Mouse (Mus musculus): ENCODE results near the gene Phrf1.

Gene Phrf1

DNA sequence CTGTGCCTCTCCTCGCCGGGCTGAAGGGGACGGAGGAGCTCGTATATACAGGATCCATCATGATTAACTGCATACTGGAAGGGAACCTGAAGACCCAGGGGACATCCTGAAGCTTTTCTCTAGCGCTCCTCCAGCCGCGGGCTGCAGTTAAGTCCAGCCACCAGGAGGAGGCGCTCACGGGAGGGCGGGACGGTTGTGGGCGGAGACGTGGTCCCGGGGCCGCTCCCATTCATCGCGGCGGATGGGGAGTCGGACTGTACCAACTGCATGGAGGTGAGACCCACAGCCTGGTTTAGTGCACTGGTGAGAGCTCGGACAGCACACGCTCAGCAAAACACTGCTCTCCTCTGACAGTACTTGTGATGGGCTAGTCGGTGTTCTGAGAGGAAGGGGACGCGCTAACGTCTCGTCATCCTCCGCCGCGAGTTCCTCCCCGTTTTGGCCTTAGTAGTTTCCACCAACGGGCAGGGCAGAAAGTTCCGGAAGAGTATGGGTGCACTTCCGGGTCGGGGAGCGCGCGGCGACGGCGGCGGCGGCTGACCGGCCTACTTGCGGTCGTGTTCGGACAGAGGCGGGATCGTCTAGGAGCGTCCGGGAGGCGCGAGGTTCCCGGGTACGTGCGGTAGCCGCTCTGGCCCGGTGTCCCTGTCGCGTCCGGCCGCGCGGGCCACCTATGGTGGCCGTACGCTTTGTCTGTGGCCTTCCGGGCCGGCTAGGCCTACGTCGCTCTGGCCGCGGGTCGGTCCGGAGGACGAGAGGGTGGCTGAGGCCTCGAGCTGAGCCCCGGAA is at the start of gene Phrf1:
Gene Phrf1 (plus strand): TSS at position 506 of the 789 bp plus-strand sequence.
- DNase-seq (ENCODE audit: low spot score), result peak; percentile 91

DNA sequence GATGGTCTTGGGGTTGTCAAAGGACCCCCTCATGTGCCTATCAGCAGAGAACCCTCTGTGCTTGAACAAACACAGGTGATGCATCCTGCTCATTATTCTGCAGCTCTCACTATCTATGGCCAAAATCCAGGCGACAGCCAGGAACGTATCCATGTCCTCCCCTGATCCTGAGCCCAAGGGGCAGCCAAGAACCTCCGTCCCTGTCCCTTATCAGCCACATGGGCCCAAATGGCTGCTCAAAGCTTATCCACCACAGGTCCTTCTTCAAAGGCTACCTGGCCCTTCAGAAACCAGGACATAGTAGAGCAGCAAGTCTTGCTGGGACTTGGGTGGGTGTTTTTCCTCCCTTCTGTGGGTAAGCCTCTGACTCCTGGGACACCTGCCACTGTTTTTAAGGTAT is 40.4 kb upstream of the Phrf1 start:
- no peak for DNase-seq (ENCODE audit: low spot score)

DNA sequence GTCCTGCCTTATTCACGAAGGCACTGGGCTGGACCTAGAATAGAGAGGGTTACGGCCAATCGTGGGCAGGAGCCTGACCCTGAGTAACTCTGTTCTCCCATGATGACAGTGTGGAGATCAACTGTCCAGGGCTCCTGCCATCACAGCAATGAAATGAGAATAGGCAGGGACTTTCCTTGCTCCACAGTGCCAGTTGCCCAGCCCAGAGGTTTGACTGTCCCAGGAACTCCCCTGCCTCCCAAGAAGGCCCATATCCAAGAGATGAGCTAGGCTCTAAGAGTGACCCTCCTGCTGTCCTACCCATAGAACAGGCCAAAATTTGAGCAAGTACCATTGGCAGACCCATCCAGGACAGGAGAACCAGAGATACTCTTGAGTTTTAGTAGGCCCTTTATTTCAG is 39.9 kb upstream of the Phrf1 start:
- DNase-seq (ENCODE audit: low spot score), result no peak

DNA sequence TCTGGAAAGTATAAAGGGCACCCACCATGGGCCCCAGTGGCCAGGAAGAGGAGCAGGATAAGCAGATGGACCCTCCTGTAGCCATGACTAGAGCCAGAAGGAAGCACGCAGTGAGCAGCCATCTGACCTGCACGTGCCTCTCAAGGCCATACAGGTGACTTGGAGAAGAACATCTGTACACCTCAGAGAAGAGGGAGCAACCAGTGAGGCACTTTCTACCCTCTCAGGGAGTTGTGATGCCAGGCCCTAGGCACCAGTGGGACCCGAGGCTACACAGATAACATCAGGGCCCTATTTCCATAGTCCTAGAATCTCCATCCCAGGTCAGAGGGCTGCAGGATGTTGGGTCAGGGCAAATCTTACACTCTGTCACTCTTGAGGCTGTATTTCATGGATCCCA is 38.4 kb upstream of the Phrf1 start:
- DNase-seq (ENCODE audit: low spot score), result no peak

DNA sequence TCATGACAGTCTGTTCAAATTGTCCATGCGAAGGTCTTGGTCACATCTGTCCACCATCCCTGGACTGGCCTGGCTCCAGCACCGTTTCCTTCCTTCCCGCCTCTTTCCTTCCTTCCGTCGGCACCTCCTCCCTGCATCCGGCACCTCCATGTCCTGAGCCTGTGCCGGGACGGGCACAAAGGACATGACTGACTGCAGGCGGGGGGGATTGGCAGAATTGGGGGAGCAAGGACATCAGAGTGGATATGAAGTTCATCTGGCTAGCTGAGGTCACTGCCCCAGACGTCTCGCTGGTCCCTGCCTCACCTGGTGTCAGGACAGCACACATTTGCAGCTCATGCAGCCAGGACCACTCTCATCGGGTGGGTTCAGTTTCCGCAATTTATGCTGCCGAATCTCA is 37.5 kb upstream of the Phrf1 start:
- no peak for DNase-seq (ENCODE audit: low spot score)

DNA sequence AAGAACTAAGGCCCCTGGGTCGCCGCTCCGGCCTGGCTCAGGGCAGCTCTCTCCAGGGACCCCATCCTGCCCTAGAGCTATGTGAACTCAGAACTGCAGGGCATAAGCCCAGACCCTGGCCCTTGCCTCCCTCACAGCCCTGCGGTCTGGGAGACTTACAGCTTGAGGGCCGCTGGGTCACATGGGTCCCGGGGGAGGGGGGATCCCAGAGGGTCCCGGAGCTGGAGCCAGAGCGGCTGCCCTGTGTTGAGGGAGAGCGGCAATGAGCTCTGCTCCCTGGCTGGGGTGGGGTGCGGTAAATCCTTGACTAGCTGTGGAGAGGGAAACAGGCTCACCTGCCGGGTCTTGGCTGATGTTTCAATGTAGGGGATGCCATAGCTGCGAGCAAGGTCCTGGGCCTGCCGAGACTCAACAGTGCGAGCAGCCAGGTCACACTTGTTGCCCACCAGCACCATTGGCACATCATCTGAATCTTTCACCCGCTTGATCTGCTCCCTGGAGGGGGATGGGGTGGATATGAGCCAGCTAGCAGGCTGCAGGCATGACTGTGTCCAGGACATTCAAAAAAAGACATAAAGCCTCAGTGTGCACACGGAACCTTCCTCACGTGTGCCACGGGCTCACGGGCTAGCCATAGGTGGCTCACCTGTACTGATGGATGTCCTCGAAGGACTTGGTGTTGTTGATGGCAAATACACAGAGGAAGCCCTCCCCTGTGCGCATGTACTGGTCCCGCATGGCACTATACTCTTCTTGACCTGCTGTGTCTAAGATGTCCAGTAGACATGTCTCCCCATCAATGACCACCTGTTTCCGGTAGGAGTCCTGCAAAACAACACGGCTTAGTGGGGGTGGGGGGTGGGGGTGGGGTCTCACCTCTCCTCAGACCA is 36.5 kb upstream of the Phrf1 start:
- no peak for DNase-seq (ENCODE audit: low spot score)

DNA sequence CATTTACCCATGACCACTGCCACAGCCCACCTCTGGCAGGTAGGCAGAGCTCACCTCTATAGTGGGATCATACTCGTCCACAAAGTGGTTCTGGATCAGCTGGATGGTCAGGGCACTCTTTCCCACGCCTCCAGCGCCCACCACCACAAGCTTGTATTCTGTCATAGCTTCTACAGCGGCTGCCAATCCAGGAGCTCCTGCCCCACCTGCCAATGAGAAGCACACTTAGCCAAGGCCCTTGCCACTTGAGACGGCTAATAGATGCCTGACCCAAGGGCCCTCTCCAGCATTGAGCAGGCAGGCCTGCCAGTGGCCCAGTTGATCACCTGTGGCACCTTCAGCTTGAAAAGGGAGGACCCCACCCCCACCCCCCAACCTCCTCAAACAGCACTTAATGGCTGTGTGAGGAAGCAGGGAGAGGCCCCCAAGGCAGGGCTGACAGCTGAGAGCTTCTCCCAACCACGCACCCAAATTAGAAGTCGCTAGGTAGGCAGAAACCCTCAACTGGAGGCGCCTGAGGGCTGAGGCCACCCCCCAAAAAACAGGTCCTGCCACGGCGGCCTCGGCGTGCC is 35.7 kb upstream of the Phrf1 start:
- no peak for DNase-seq (ENCODE audit: low spot score)

DNA sequence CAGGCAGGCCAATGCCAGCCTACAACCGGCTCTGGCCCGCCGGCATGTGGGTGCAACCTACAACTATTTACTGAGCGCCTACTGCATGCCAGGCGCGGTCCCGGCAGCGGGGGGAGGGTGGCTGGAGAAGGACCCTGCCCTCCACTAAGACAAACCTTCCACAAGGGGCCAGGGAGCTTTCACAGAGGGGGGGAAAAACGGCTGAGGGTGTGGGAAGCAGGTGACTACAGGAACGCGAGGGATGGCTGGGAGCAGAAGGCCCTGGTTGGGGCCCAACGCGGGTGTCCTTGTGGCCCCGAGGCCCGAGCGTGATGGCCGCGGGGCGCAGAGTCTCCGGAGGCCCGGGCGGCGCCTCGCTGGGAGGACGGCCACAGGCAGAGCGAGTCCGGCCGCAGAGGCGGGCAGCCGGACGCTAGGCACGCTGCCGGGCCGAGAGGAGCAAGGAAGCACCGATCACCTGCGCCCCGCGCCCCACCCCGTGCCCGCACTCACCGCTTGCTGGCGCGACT is 35.2 kb upstream of the Phrf1 start:
- DNase-seq (ENCODE audit: low spot score), result peak; percentile 51

DNA sequence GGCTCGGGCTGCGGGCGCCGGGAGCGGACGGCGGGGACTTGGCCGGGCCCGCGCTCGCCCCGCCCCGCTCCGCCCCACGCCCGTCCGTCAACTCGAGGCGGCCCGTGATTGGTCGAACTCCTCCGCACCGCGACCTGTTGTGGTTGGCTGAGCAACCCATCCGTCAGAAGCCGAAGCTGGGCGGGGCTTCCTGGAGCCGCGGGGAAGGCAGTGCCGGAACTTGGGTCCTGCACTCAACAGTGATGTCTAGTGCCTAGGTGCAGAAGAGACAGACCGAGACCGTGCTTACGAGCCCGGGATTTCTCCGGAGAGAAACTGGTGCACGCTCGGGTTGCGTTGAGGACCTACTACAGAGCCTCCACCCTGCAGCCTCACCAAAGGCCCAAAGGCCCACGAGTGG is 34.6 kb upstream of the Phrf1 start, which contains the start of the genes Hras and Lrrc56:
Gene Hras (minus strand): TSS at position 58 of the 400 bp plus-strand sequence.
Gene Lrrc56 (plus strand): TSS at position 210 of the 400 bp plus-strand sequence.
- peak; percentile 97 for DNase-seq (ENCODE audit: low spot score)

DNA sequence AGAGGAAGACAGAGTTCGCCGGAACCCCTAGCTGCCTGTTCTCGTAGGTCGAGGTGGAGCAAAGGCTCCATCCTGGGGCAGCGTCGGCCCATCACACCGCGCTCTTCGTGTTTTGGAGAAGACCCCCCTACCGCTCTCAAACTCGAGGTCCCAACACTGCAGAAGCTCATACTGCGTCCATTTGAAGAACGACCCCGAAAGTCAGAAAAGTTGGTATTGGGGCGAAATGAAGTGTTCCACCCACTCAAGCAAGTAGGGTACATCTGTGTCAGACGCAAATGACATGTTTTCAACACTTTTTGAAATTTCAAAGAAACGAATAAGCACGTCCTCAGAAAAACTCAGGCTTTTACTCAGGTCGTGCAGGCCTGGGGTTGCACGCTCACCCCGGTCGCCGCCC is 34.2 kb upstream of the Phrf1 start:
- DNase-seq (ENCODE audit: low spot score), result no peak

DNA sequence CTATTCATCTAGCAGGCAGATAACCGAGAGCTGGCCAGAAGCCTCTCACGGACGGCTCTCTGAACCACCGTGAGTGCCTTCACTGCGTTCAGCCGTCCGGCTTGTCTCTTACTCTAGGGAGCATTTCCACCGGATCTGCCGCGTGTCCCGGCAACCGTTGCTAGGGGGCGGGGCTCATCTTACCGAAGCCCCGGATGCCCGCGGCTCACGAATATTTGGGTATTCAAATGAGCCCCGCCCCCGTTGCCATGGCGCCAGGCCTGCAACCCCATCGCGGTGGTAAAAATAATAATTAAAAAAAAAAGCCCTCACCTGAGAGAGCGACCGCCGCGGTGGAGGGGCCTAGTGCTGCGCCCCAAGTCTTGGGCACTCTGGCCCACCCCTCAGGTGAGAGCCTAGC is 33.8 kb upstream of the Phrf1 start:
- peak; percentile 86 for DNase-seq (ENCODE audit: low spot score)

DNA sequence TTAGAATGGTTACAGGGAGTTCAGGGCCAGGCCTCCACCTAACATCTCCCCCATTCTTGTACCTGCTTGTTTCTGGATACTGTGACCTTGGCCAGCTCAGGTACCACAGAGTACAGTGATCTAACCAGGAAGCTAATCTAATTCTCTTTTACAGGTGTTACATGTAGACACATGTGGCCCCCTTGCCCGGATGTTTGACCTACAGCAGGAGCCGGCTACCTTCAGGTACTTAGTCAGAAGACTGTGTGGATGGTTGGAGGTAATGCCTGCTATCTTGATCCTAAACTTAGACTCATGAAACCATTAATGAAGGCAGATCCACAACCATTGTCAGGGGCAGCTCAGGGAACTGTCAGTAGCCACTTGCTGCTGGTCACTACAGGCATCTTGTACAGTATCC is 32.8 kb upstream of the Phrf1 start:
- no peak for DNase-seq (ENCODE audit: low spot score)

DNA sequence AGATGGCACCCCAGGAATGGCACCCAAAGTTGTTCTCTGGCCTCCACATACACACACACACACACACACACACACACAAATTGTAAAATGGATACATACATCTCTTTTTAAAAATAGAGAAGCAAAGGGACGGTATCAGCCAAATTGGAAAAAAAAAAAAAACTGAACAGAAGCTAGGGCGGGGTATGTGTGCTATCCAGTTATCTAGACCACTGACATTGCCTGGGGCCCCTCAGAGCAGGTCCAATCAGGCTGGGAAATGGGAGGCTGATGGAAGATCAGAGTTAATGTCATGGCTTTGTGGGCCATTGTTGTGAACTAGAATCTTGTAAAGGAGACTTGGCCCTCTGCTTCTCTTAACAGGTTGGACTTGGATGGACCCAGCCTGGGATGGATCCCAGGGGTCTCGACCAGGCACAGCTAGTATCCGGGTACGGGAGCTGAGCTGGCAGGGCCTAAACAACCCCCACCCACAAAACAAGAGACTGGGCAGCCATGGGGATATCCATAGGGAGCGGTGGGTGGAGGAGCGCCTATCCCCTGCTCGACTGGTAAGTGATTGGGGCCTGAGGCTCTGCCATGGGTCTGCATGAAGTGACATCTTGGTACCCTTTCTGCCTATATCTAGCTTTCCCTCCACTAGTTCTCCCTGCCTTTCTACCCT is 31.8 kb upstream of the Phrf1 start:
- DNase-seq (ENCODE audit: low spot score), result no peak

DNA sequence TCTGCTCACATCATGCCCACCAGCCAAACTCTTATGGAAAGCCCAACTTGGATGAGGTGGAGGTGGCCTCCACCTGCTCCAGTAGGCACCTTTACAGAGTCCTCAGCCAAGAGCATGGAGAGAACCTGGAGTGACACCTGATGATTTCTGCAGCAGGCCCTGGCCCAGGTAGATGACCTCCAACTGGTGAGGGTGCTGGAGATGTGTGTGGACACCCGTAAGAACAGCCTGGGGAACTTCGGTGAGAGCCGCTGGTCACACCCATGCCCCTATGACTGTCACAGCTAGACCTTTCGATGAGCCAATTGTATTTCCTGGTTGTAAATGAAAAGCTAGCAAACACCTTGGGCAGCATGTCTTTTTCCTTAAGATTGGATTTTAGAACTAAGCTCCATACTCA is 30.5 kb upstream of the Phrf1 start:
- DNase-seq (ENCODE audit: low spot score), result no peak

DNA sequence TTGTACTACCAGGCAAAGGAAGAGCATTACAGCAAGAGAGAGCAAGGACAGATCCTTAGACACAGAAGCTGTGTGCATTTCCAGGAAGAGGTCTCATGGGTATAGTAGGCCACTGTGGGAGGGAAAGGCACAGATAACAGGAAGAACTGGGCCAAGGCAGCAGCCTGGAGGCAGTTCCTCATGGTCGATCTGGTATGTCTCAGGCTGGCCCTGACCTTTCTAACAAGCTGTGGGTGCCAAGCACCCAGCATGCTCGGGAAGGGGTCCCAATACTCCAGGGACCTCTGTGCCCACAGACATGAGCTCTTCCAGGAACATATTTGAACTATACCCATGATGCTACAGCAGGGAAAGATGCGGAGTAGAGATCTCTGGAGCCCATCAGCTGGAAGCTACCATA is 24.0 kb upstream of the Phrf1 start:
- DNase-seq (ENCODE audit: low spot score), result no peak

DNA sequence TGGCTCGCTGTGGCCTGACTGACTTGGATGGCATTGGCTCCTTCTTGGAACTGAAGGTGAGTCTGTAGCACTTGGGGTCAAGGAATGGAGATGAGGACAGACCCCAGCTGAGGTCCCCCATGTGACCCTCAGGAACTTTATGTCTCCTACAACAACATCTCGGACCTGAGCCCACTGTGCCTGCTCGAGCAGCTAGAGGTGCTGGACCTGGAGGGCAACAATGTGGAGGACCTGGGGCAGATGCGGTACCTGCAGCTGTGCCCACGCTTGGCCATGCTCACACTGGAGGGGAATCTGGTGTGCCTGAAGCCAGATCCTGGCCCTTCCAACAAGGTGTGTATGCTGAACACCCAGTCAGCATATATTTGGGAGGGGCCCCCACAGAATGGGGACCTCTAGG is 23.1 kb upstream of the Phrf1 start:
- no peak for DNase-seq (ENCODE audit: low spot score)

DNA sequence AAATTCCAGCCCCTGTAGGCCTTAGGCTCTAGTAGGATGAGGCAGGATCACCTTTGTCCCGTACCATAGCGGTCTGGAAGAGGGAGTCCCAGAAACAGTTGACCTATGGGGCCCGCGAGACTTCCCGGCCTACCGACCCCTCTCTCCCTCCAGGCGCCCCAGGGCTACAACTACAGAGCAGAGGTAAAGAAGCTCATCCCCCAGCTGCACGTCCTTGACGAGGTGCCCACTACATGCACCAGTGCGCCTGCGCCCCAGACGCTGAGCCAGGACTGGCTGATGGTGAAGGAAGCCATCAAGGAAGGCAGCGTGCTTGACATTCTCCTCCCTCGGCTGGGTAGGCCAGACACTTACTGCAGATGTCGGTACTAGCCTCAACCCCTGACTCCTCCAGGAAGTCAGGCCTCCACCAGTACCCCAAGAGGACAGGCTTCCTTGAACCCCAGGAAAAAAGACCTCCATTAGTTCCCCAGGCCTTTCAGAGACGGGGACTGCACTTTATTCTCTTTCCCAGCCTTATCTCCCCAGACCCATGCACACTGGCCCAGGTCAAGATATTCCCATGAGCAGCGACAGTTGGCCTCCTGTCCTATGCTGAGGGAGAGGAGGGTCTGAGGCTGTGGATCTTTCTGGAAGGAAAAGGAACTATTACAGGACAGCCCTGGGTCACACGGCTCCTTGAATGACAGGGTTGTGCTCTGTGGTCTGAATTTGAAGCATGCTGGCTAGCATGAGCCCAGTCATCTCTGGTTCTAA is 22.2 kb upstream of the Phrf1 start:
- no peak for DNase-seq (ENCODE audit: low spot score)

DNA sequence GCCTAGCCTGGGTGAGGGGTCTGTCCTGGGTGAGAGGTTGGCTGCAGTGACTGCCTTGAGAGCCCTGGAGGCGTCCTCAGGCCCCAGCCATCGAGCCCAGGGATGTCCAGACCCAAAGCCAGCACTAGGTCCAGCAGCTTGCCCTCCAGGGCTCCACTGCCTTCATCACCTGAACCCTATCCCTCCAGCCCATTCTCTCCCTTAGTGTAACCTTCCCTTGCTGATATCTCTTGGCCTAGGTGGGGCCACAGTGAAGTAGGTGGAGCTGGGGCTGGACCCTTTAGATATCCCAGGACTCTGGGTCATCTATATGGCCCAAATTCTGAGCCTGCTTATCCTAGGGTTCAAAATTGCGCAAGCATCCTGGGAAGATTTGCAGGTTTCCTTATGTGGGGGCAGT is 19.1 kb upstream of the Phrf1 start:
- no peak for DNase-seq (ENCODE audit: low spot score)

DNA sequence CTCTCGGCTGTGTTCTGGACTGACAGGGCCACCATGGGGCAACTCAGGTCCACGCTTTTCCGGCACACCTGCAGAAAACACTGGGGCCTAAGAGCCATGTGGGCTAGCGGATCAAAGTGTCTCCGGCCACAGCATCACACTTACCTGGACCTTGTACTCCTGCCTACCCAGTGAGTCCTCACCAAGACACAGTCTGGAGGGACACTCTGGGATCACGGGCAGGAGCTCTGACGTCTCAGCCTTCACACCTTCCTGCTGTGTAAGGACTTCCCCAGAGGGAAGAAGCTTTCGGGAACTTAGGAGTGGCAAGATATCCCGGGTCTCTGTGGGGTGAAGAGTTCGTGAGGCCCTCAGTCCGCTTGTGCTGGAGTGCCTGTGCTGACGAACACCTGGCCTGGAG is 18.4 kb upstream of the Phrf1 start:
- DNase-seq (ENCODE audit: low spot score), result no peak

DNA sequence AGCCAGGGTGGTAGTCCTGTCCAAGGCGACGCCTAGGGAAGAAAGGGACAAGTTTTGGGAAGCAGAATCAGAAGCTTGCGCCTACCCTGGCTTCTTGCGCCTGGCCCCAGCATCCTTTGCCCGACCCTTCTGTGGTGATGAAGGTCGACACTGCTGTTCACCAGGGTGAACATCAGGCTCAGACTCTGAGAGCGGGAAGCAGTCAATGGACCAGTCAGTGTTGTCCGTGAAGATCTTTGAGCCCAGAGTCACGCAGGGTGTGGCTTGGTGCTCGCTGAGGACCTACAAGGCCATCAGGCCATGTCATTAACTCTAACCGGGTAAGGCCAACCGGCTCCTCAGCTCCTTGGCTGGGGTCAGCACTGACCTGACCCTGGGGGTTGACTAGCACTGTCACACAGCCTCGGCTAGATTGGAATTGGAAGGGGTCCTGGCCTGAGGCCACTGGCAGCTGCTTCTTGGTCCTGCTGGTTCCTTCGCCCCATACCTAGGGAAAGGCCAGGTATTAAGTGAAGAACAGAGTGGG is 17.9 kb upstream of the Phrf1 start:
- no peak for DNase-seq (ENCODE audit: low spot score)

DNA sequence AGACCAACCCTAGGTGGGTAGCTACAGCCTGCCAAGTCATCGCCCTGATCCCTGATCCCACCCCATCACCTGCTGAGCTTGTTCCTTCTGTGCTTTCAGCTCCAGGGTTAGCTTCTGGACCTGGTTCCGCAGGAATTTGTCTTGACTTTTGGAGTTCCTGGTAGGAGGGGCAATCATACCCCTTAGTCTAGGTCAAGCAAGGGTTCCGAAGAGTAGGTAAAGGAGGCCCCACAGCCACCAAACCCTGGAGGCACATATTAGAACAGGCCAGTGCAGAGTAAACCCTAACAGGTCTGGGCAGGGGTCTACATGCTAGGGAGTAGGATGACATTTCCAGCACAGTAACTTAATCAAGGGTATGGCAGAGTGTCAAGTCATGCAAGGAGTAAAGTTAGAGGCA is 15.5 kb upstream of the Phrf1 start:
- DNase-seq (ENCODE audit: low spot score), result no peak
